Mouse (Mus musculus): ENCODE measurements at regions not wholly inside any gene's neighbourhood (a gene's known extent, or its start where the extent isn't known, plus 50 kb on each side); places are given as distances from the start of the nearest gene placed in this dataset.

DNA sequence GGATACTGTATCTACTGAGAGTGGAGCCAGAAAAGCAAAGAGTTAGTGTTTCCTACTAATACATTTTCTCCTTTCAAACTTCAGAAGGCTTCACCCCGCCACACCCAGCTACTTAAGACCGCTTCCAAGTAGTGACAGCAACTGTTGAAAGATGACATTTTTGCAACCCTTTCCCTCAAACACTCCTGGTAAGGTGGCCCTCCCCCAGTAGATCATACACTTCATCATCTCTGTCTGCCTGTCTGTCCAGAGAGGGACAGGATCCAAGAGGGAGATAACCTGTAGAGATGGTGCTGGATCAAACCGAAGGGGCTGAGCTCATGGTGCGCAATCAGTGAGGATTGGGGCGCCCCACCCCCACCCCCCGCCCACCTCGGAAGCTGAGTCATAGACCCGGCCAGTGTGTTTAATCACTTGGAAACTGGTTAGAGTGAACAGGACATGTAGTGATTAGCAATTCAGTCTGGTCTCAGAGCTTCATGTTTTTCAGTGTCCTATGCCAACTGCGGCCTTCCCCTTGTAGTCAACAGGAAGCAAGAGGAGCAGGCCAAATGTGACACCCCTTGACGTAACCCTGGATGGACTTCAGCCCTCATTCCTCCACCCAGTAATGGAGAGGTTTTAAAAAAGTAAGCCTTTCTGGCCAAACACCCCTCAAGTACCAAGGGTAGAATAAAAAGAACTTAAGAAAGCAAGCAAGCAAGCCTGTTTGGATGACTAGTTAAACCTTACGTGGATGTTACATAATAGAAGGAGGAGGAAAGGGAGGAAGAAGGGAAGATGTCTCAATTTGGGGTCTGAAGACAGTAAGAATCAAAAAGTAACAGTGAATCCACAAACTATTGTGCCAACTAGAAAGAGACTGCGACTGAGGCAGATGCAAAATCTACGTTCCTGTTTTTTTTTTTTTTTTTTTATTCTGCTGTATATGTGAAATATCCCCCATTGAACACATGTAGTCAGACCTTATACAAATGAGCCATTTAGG lies 2291.9 kb upstream of the Gm7489 start:
- no peak for TF ChIP-seq ZC3H11A (IDR thresholded peaks at IDR 0.05; ENCODE audit: low read depth, low read length)
- no peak for TF ChIP-seq CTCF (IDR thresholded peaks at IDR 0.05 in 2 of 3, conservative IDR thresholded peaks at IDR 0.05 in 1 of 3; ENCODE audit: control insufficient read depth in 1 of 3, insufficient read depth in 1 of 3, low read depth in 2 of 3, low read length in 3 of 3, poor library complexity in 1 of 3, severe bottlenecking in 1 of 3)
- no peak for TF ChIP-seq POLR2A (IDR thresholded peaks at IDR 0.05; ENCODE audit: control insufficient read depth in 1 of 2, insufficient read depth in 1 of 2, low read depth in 1 of 2, low read length in 2 of 2, poor library complexity in 1 of 2)
- no peak for TF ChIP-seq SMC3 (IDR thresholded peaks at IDR 0.05; ENCODE audit: low read depth, low read length)
- no peak for TF ChIP-seq MXI1 (IDR thresholded peaks at IDR 0.05; ENCODE audit: low read depth, low read length)
- no peak for TF ChIP-seq TAL1 (IDR thresholded peaks at IDR 0.05; ENCODE audit: low read length)
- no peak for TF ChIP-seq MYB (IDR thresholded peaks at IDR 0.05; ENCODE audit: low read depth, low read length)
- no peak for TF ChIP-seq ETS1 (IDR thresholded peaks at IDR 0.05; ENCODE audit: low read depth, low read length)
